Comparison of ENCODE assay signal across 18 mouse cellular contexts in genomic region chr9:46509896-46510295, GRCm38 (mm10).
DNase-seq lines count a peak whose midpoint lies in the region; ATAC-seq and TF ChIP-seq lines count a peak whose summit lies in the region.
"Had no signal": no experiment of that assay in that cellular context is flagged by ENCODE, and none has a peak within 500 bp of the region (broad histone marks: within the 10 kb centered on the region; RNA-seq: fewer than 3 reads in every experiment).

No protein-coding gene starts in this region.

- H3K9me3 ChIP-seq in forebrain, embryonic 16.5 days (ENCODE audit: control insufficient read depth, low read length), result no peaks in the 10 kb centered on the region
- H3K9me3 ChIP-seq in forebrain, postnatal 0 days (ENCODE audit: low read length), result no peaks in the 10 kb centered on the region
- H3K9me3 ChIP-seq in midbrain, embryonic 10.5 days (replicated peaks), result no peaks in the 10 kb centered on the region
- H3K9me3 ChIP-seq in midbrain, postnatal 0 days (ENCODE audit: low read length), result no peaks in the 10 kb centered on the region
- no peaks in the 10 kb centered on the region for H3K9me3 ChIP-seq in midbrain, embryonic 15.5 days
- H3K9me3 ChIP-seq: embryonic facial prominence, embryonic 12.5 days; heart, embryonic 15.5 days had no signal

- H3K4me1 ChIP-seq in forebrain, embryonic 16.5 days (replicated peaks; ENCODE audit: control insufficient read depth, insufficient read depth, low read length), result peaks cover 19% of the 10 kb centered on the region
- no peaks in the 10 kb centered on the region; the same call in 1 of the 2 replicates for H3K4me1 ChIP-seq in forebrain, postnatal 0 days (ENCODE audit: insufficient read depth)
- H3K4me1 ChIP-seq in midbrain, embryonic 10.5 days, result peaks cover 26% of the 10 kb centered on the region
- no peaks in the 10 kb centered on the region for H3K4me1 ChIP-seq in midbrain, postnatal 0 days (ENCODE audit: insufficient read depth, low read length)
- peaks cover 25% of the 10 kb centered on the region for H3K4me1 ChIP-seq in midbrain, embryonic 15.5 days
- H3K4me1 ChIP-seq: embryonic facial prominence, embryonic 12.5 days had no signal

- no peak for ATAC-seq in forebrain, embryonic 16.5 days
- no peak for ATAC-seq in forebrain, postnatal 0 days
- no peak for ATAC-seq in midbrain, postnatal 0 days (ENCODE audit: low FRiP score)
- no peak for ATAC-seq in midbrain, embryonic 15.5 days (replicated peaks)
- ATAC-seq: intestine, embryonic 16.5 days had no signal

- H3K4me3 ChIP-seq in forebrain, embryonic 16.5 days (replicated peaks; ENCODE audit: low read length), result no peak overlapping the region
- H3K4me3 ChIP-seq in forebrain, postnatal 0 days (ENCODE audit: low read depth, low read length), result no peak overlapping the region
- H3K4me3 ChIP-seq in midbrain, embryonic 10.5 days, result no peak overlapping the region
- H3K4me3 ChIP-seq in midbrain, postnatal 0 days (ENCODE audit: low read depth, low read length), result no peak overlapping the region
- no peak overlapping the region for H3K4me3 ChIP-seq in midbrain, embryonic 15.5 days
- H3K4me3 ChIP-seq: embryonic facial prominence, embryonic 12.5 days; heart, adult 2 months; heart, embryonic 15.5 days had no signal

- no peaks in the 10 kb centered on the region for H3K27me3 ChIP-seq in forebrain, embryonic 16.5 days (replicated peaks; ENCODE audit: control insufficient read depth, insufficient read depth, low read length)
- H3K27me3 ChIP-seq in forebrain, postnatal 0 days (ENCODE audit: insufficient read depth, low read length), result no peaks in the 10 kb centered on the region
- peaks cover 21% of the 10 kb centered on the region; the same call in 1 of the 2 replicates for H3K27me3 ChIP-seq in midbrain, embryonic 10.5 days (ENCODE audit: low read depth, poor library complexity, severe bottlenecking)
- no peaks in the 10 kb centered on the region; the same call in 1 of the 2 replicates for H3K27me3 ChIP-seq in midbrain, postnatal 0 days (ENCODE audit: insufficient read depth, low read length)
- H3K27me3 ChIP-seq in midbrain, embryonic 15.5 days (replicated peaks), result no peaks in the 10 kb centered on the region
- H3K27me3 ChIP-seq: embryonic facial prominence, embryonic 12.5 days had no signal

- no peak for TF ChIP-seq CTCF in forebrain, postnatal 0 days (IDR thresholded peaks at IDR 0.05; ENCODE audit: low read depth)
- no peak for TF ChIP-seq CTCF in midbrain, postnatal 0 days (IDR thresholded peaks at IDR 0.05)

- H3K36me3 ChIP-seq in forebrain, embryonic 16.5 days (ENCODE audit: control insufficient read depth, insufficient read depth), result no peaks in the 10 kb centered on the region
- H3K36me3 ChIP-seq in forebrain, postnatal 0 days (ENCODE audit: insufficient read depth), result no peaks in the 10 kb centered on the region
- H3K36me3 ChIP-seq in midbrain, embryonic 10.5 days, result no peaks in the 10 kb centered on the region
- H3K36me3 ChIP-seq in midbrain, postnatal 0 days (ENCODE audit: insufficient read depth, low read length), result no peaks in the 10 kb centered on the region
- no peaks in the 10 kb centered on the region for H3K36me3 ChIP-seq in midbrain, embryonic 15.5 days (replicated peaks)
- H3K36me3 ChIP-seq: embryonic facial prominence, embryonic 12.5 days; heart, embryonic 15.5 days had no signal

- H3K9ac ChIP-seq in forebrain, embryonic 16.5 days (replicated peaks; ENCODE audit: low read depth, low read length), result no peak overlapping the region
- no peak overlapping the region for H3K9ac ChIP-seq in forebrain, postnatal 0 days
- no peak overlapping the region for H3K9ac ChIP-seq in midbrain, postnatal 0 days (replicated peaks; ENCODE audit: low read length, poor library complexity, severe bottlenecking)
- peak overlapping the region; percentile 24; the same call in 1 of the 2 replicates for H3K9ac ChIP-seq in midbrain, embryonic 15.5 days
- H3K9ac ChIP-seq: embryonic facial prominence, embryonic 12.5 days; heart, embryonic 15.5 days had no signal

- 57% methylated on average over 5 of the region's 5 CpGs for WGBS in forebrain, embryonic 16.5 days
- 44% methylated on average over 5 of the region's 5 CpGs for WGBS in forebrain, postnatal 0 days
- 75% methylated on average over 5 of the region's 5 CpGs for WGBS in midbrain, embryonic 10.5 days
- WGBS in midbrain, postnatal 0 days, result 51% methylated on average over 5 of the region's 5 CpGs
- WGBS in midbrain, embryonic 15.5 days, result 48% methylated on average over 5 of the region's 5 CpGs

- H3K4me2 ChIP-seq in forebrain, embryonic 16.5 days (ENCODE audit: low read length), result no peak overlapping the region
- H3K4me2 ChIP-seq in forebrain, postnatal 0 days (ENCODE audit: low read depth), result no peak overlapping the region
- no peak overlapping the region for H3K4me2 ChIP-seq in midbrain, postnatal 0 days (ENCODE audit: low read depth, low read length, poor library complexity, severe bottlenecking)
- no peak overlapping the region for H3K4me2 ChIP-seq in midbrain, embryonic 15.5 days
- H3K4me2 ChIP-seq: embryonic facial prominence, embryonic 12.5 days; heart, embryonic 11.5 days; heart, embryonic 15.5 days had no signal

- DNase-seq in forebrain, postnatal 0 days, result no peak
- DNase-seq in midbrain, embryonic 10.5 days (ENCODE audit: low spot score), result no peak
- DNase-seq in midbrain, postnatal 0 days (ENCODE audit: low spot score), result no peak
- peak; percentile 50 for DNase-seq in MN1 (ENCODE audit: low spot score)
- DNase-seq: adrenal gland, adult 8-10 months; adrenal gland, postnatal 36 days; cerebellum, adult 11 months; cerebellum, adult 8-10 months; cerebellum, postnatal 14 days; gastrocnemius, postnatal 14 days; heart, adult 2 months; heart, postnatal 14 days had no signal

- 0 out of 2 replicates have a peak overlapping the region, but pooled peaks have one; percentile 27 for H3K27ac ChIP-seq in forebrain, embryonic 16.5 days (ENCODE audit: low read length)
- no peak overlapping the region for H3K27ac ChIP-seq in forebrain, postnatal 0 days (ENCODE audit: low read depth, low read length)
- 0 out of 2 replicates have a peak overlapping the region, but pooled peaks have one; percentile 63 for H3K27ac ChIP-seq in midbrain, embryonic 10.5 days (replicated peaks)
- no peak overlapping the region for H3K27ac ChIP-seq in midbrain, postnatal 0 days (ENCODE audit: low read depth, low read length)
- H3K27ac ChIP-seq in midbrain, embryonic 15.5 days, result peak overlapping the region; percentile 60; the same call in 1 of the 2 replicates
- H3K27ac ChIP-seq: embryonic facial prominence, embryonic 12.5 days; heart, adult 2 months; heart, embryonic 15.5 days had no signal

Comparison
In these comparisons a context has a peak if more than half of its experiments do, and no peak if none do; other contexts are left out.
1. H3K27ac ChIP-seq: peak in forebrain, embryonic 16.5 days (single experiment), midbrain, embryonic 10.5 days (single experiment) and midbrain, embryonic 15.5 days (single experiment); none in forebrain, postnatal 0 days (single experiment) and midbrain, postnatal 0 days (single experiment).